Mouse (Mus musculus) lung, postnatal 0 days (tissue): ENCODE measurements around the gene Elfn1.

Experiments
- CTCF ChIP-seq: IDR thresholded peaks from 2 replicates; pipeline ENCODE4 v1.5.1; 2016; ENCODE audit warnings: antibody characterized with exemption, mild to moderate bottlenecking
- EP300 ChIP-seq: IDR thresholded peaks from 2 replicates; pipeline ENCODE4 v1.6.1; 2016; ENCODE audit warnings: antibody characterized with exemption, mild to moderate bottlenecking, control low read depth

- TF ChIP-seq CTCF (no peak), EP300 (no peak)
Measured at GRCm38 (mm10) chr5:140006861-140007260, 99.1 kb downstream of the Elfn1 start.
